Mouse (Mus musculus): Measurements from ENCODE around the gene Olfr94.

DNA sequence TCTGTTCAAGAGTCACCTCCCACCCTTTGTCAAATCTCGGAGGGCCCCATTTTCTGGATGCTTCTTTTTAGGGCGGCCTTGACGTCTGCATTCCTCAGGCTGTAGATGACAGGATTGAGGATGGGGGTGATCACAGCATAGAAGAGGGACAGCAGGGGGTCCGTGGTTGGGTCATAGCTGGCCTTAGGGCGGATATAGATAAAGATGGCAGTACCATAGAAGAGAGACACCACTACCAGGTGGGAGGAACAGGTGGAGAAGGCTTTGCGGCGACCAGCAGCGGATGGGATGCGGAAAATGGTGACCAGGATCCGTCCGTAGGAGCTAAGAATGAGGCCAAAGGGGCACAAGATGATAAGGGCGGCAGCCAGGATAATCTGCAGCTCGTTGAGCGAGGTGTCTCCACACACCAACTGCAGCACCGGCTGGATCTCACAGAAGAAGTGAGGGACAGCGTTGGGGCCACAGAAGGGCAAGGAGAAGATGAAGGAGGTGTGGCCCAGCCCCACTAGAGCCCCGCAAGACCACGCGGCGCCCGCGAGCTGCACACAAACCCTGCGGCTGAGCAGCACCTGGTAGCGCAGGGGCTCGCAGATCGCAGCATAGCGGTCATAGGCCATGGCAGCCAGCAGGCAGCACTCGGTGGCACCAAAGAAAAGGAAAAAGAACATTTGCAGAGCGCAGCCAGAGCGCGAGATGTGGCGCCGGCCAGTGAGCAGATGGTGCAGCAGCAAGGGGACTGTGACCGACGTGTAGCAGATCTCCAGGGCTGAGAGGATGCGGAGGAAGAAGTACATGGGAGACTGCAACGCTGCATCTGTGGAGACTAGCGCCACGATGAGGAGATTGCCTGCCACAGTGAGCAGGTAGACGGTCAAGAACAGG is 10.3 kb upstream of the Olfr94 start:
- no peak for TF ChIP-seq CTCF (IDR thresholded peaks at IDR 0.05; ENCODE audit: control insufficient read depth, insufficient read depth, low read length)
- no peak for TF ChIP-seq POLR2A (IDR thresholded peaks at IDR 0.05; ENCODE audit: borderline replicate concordance, control insufficient read depth, low read depth, low read length)
